Comparison of ENCODE assay signal across 9 mouse cellular contexts in genomic region chr17:84274163-84274562, GRCm38 (mm10).
DNase-seq lines count a peak whose midpoint lies in the region; ATAC-seq and TF ChIP-seq lines count a peak whose summit lies in the region.
"Had no signal": no experiment of that assay in that cellular context is flagged by ENCODE, and none has a peak within 500 bp of the region (broad histone marks: within the 10 kb centered on the region; RNA-seq: fewer than 3 reads in every experiment).

No protein-coding gene starts in this region.

- H3K27me3 ChIP-seq in heart, embryonic 10.5 days (ENCODE audit: insufficient read depth, poor library complexity, severe bottlenecking): no peaks in the 10 kb centered on the region
- no peaks in the 10 kb centered on the region for H3K27me3 ChIP-seq in Patski

- WGBS in heart, embryonic 10.5 days: 47% methylated on average over 6 of the region's 6 CpGs

- peak overlapping the region; percentile 83 for H3K27ac ChIP-seq in heart, embryonic 10.5 days

- no peak for TF ChIP-seq CTCF in Patski (IDR thresholded peaks at IDR 0.05)

- H3K4me3 ChIP-seq in heart, embryonic 10.5 days: no peak overlapping the region

- POLR2A ChIA-PET in Patski (lab: Charles Lee): no interaction called here

- ATAC-seq in Patski: peak; percentile 55
- ATAC-seq: liver, postnatal 0 days had no signal

- H3K9me3 ChIP-seq in heart, embryonic 10.5 days: no peaks in the 10 kb centered on the region

- H3K4me1 ChIP-seq in heart, embryonic 10.5 days: peaks cover 54% of the 10 kb centered on the region

- CTCF ChIA-PET in Patski (lab: Charles Lee): interaction anchor here (1.3 to 1.7 kb wide), 2 partner anchors 15 to 30 kb away, joined by 4 to 7 read pairs; no protein-coding TSS in a partner anchor

- peaks cover 5% of the 10 kb centered on the region; the same call in 1 of the 2 replicates for H3K36me3 ChIP-seq in heart, embryonic 10.5 days

- DNase-seq in heart, embryonic 10.5 days (ENCODE audit: low spot score): no peak
- DNase-seq in heart, adult 9 months (ENCODE audit: low spot score in 2 of 2): no peak
- DNase-seq in Patski (ENCODE audit: low read depth, low spot score): no peak
- DNase-seq in forelimb bud, embryonic 11.5 days (ENCODE audit: low read depth, low spot score): peak; percentile 71
- peak; percentile 18 to 48 for DNase-seq in lung, postnatal 4 days
- DNase-seq in right cerebral cortex, postnatal 4 days: no peak
- no peak for DNase-seq in cerebellum, postnatal 4 days (ENCODE audit: low spot score in 2 of 2)
- no peak for DNase-seq in testis, postnatal 14 days (ENCODE audit: low spot score)
- DNase-seq: liver, postnatal 0 days had no signal

- in situ Hi-C loops in Patski (cut with MboI; ENCODE audit: low pct_unique_long_range_greater_than_20kb): no loop called here

Comparison
In these comparisons a context has a peak if more than half of its experiments do, and no peak if none do; other contexts are left out.
1. DNase-seq: peak in forelimb bud, embryonic 11.5 days (single experiment) and lung, postnatal 4 days (2 of 2); none in heart, embryonic 10.5 days (single experiment), heart, adult 9 months (0 of 2), Patski (single experiment), right cerebral cortex, postnatal 4 days (single experiment), cerebellum, postnatal 4 days (0 of 2) and testis, postnatal 14 days (single experiment).